Mouse (Mus musculus): Measurements from ENCODE around the gene Tmem120b. TPM values are rescaled to one million over a fixed set of nuclear protein-coding genes. Genes with fewer than 3 reads are reported as not detected.
"Not testable (repeated sequence)": the region's sequence is repeated elsewhere in the genome, so short reads cannot be mapped to it uniquely, and the experiment has no call there.

The Tmem120b gene
- total RNA-seq, 2 experiments from 2014 or later, result 12.1 to 12.7 TPM

GRCm38 (mm10) chr5:123057366-123058250 is 10.6 kb upstream of the Tmem120b start:
- peak; percentile 99 for DNase-seq

- no peak for DNase-seq
These were observed 9.7 kb upstream of the Tmem120b start for GRCm38 (mm10) chr5:123058251-123059102.

DNA sequence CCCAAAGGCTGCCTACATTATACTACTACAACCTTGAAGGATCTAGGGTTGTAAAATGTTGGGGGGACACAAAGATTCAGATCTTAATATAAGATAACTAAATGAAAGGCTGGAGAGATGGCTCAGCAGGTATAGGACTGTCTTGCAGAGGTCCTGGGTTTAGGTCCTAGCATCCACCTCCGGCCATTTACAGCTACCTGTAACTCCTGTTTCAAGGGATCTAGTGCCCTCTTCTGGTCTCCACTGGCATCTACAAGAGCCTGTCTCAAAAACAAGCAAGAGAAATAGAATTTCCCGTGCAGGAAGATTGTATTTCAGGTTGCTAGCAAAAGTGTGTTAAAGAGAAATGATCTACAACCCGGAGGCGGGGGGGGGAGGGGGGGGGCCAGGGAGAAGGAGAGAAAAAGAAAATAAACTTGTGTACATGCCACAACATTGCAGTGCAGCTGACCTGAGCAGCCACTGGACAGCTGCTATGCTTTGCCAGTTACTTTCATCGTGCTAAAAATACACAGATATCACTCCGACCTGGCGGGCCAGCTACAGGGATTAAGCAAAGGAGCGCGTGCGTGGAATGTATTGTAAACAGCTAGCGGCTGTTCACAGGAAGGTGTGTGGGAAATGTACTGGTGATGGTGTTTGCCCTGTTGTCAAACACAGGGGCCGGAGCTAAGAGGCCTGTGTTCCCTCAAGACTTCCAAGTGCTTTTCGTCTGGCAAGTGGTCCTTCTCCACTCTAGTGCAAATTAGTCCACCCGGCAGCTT is 8.3 kb upstream of the Tmem120b start:
- peak; percentile 63 for DNase-seq

- DNase-seq, result no peak
These were observed 7.4 kb upstream of the Tmem120b start for GRCm38 (mm10) chr5:123060706-123061401.

- DNase-seq, result not testable (repeated sequence)
These were observed 6.8 kb upstream of the Tmem120b start for GRCm38 (mm10) chr5:123061402-123061749.

GRCm38 (mm10) chr5:123063141-123063540 is 5.1 kb upstream of the Tmem120b start:
- DNase-seq, result no peak

GRCm38 (mm10) chr5:123064207-123064606 is 4.0 kb upstream of the Tmem120b start:
- DNase-seq, result peak; percentile 79

DNA sequence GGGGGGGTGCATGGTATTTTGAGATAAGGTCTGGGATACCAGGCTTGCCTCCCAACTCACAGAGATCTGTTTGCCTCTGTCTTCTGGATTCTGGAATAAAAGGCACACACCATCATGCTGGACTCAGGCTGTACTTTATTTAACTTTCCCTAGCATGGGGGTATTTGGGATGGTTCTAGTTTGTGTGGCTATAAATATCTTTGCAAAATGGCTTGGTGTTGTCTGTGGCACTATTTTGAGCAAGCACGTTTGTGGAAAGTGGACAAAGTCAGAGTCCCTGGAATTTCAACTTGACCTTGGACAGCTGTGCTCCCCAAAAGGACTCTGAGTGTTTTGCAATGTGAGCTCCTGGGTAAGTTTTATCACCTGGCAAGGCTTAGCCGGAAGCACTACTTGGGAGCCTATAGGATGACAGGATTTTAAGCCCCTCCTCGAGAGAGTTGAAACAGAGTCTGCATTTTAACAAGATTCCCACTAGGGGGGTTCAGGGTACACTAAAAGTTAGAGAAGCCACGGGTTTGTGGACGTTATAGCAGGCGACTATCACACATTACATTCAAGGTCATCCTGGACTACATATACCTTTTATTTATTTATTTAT is 720 bp upstream of the Tmem120b start:
- peak; percentile 42 for DNase-seq

GRCm38 (mm10) chr5:123068714-123069113 is 499 bp downstream of the Tmem120b start:
- no peak for DNase-seq

DNA sequence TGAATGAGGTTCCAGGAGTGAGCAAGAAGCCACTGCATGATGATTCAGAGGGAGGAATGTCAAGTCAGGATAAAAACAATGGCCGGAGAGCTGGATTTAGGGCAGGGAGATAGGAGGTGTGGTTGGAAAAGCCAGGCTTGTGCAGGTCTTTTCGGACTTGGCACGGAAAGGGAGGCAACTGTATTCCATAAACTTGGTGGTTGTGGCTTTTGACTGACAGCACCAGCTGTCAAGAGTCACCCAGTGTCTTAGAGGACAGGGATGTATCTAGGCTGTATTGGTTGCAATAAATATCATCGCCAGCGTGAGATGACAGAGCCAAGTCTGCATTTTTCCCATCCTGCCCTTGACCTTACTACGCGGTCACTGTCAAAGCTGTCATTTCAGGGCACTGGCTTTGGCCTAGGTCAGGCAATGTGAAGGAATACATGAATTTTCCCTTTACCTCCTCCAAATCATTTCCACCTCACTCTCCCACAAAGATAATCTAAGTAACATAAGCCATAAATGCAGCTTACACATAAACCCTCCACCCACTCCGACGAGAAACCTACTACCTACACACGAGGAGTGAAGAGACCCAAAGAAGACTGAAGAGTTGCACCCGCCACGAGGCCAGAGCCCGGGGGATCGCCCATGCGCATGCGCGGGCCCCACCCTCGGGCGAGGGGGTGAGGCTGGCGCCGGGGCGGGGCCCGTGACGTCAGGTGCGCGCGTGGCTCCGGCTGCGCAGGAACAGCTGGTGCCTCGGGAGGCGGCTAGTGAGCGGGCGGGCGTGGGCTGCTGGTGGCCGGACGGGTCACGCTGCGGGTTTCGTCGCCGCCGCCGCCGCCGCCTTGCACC is 7.6 kb downstream of the Tmem120b start:
- peak; percentile 96 for DNase-seq

- DNase-seq, result peak; percentile 27
These were observed 8.4 kb downstream of the Tmem120b start for GRCm38 (mm10) chr5:123076419-123077281.

- DNase-seq, result no peak
These were observed 11.4 kb downstream of the Tmem120b start for GRCm38 (mm10) chr5:123079568-123079967.

GRCm38 (mm10) chr5:123080041-123080440 is 11.8 kb downstream of the Tmem120b start:
- no peak for DNase-seq

- no peak for DNase-seq
These were observed 12.3 kb downstream of the Tmem120b start for GRCm38 (mm10) chr5:123080510-123080909.

- DNase-seq, result no peak
These were observed 15.3 kb downstream of the Tmem120b start for GRCm38 (mm10) chr5:123083340-123084050.

DNA sequence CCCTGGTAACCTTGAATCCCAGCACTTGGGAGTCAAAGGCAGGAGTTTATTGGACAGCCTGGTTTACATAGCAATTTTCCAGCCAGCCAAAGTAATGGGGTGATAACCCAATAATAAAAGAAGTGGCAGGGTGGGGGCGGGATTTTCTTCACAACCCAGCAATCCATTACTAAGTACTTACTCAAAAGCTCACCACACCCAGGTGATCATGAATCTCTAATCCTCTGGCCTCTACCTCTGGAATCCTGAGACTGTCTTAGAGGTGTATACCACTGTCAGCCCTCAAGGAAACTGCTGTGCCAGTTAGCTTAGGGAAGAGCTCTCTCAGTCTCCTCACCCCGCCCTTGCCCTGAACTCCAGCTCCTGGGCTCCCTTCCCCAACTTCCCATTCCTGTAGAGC is 18.3 kb downstream of the Tmem120b start:
- no peak for DNase-seq

GRCm38 (mm10) chr5:123088784-123089183 is 20.6 kb downstream of the Tmem120b start:
- no peak for DNase-seq

GRCm38 (mm10) chr5:123090560-123091306 is 22.5 kb downstream of the Tmem120b start:
- DNase-seq, result no peak

Data from heart, postnatal 4 days (tissue).